Mouse (Mus musculus): Measurements from ENCODE around the gene Ism2.

GRCm38 (mm10) chr12:87338082-87338481 is 38.6 kb upstream of the Ism2 start:
- TF ChIP-seq POLR2A (IDR thresholded peaks at IDR 0.05; ENCODE audit: low read depth, low read length): no peak
- TF ChIP-seq CTCF (IDR thresholded peaks at IDR 0.05; ENCODE audit: extremely low read depth, insufficient read depth, insufficient read length, insufficient replicate concordance): no peak

All from spleen, adult 2 months (tissue).